Mouse (Mus musculus) urinary bladder, postnatal 36 days (tissue): ENCODE data around the gene Emp1.

ENCODE experiments used
- DNase-seq, 2 experiments: peaks; one replicate each; pipeline ENCODE4 v3.0.0; 2022; ENCODE audit warnings: low spot score in 2 of 2, mixed read lengths in 1 of 2

Gene Emp1

GRCm38 (mm10) chr6:135362459-135363159, at the start of gene Emp1:
TSS of gene Emp1 (plus strand) at chr6:135362545.
- peak; percentile 83 to 90 for DNase-seq

- DNase-seq: no peak
Measured at GRCm38 (mm10) chr6:135313981-135314380, 48.4 kb upstream of the Emp1 start.

GRCm38 (mm10) chr6:135316141-135316540, 46.2 kb upstream of the Emp1 start:
- no peak for DNase-seq

GRCm38 (mm10) chr6:135319431-135319933, 42.9 kb upstream of the Emp1 start:
- DNase-seq: no peak

GRCm38 (mm10) chr6:135322749-135323148, 39.6 kb upstream of the Emp1 start:
- no peak for DNase-seq

- DNase-seq: peak; percentile 73 to 77
Measured at GRCm38 (mm10) chr6:135323311-135323982, 38.9 kb upstream of the Emp1 start.

- DNase-seq: no peak
Measured at GRCm38 (mm10) chr6:135324111-135324510, 38.2 kb upstream of the Emp1 start.

GRCm38 (mm10) chr6:135324686-135325300, 37.6 kb upstream of the Emp1 start:
- DNase-seq: peak in 1 of 2 experiments; percentile 29

- no peak for DNase-seq
Measured at GRCm38 (mm10) chr6:135326847-135327246, 35.5 kb upstream of the Emp1 start.

- DNase-seq: no peak
Measured at GRCm38 (mm10) chr6:135331916-135332315, 30.4 kb upstream of the Emp1 start.

GRCm38 (mm10) chr6:135332737-135333281, 29.5 kb upstream of the Emp1 start:
- no peak for DNase-seq

- peak in 1 of 2 experiments; percentile 30 for DNase-seq
Measured at GRCm38 (mm10) chr6:135333994-135334651, 28.2 kb upstream of the Emp1 start.

- peak in 1 of 2 experiments; percentile 15 for DNase-seq
Measured at GRCm38 (mm10) chr6:135336376-135336775, 26.0 kb upstream of the Emp1 start.

- peak in 1 of 2 experiments; percentile 33 for DNase-seq
Measured at GRCm38 (mm10) chr6:135340355-135341075, 21.8 kb upstream of the Emp1 start.

- no peak for DNase-seq
Measured at GRCm38 (mm10) chr6:135341076-135341378, 21.3 kb upstream of the Emp1 start.

- DNase-seq: no peak
Measured at GRCm38 (mm10) chr6:135351638-135352302, 10.6 kb upstream of the Emp1 start.

- no peak for DNase-seq
Measured at GRCm38 (mm10) chr6:135352537-135352936, 9.8 kb upstream of the Emp1 start.

- DNase-seq: no peak
Measured at GRCm38 (mm10) chr6:135354953-135355352, 7.4 kb upstream of the Emp1 start.

- DNase-seq: no peak
Measured at GRCm38 (mm10) chr6:135360331-135360730, 2.0 kb upstream of the Emp1 start.

- DNase-seq: no peak
Measured at GRCm38 (mm10) chr6:135362098-135362458, 267 bp upstream of the Emp1 start.
